Mouse (Mus musculus): ENCODE data around the gene Taf4.

- no peak for TF ChIP-seq CTCF (conservative IDR thresholded peaks at IDR 0.05; ENCODE audit: low read length)
- TF ChIP-seq POU5F1 (IDR thresholded peaks at IDR 0.05; ENCODE audit: borderline replicate concordance, low read length) = no peak
These were observed 29.4 kb upstream of the Taf4 start for GRCm38 (mm10) chr2:180005656-180006351.
